Mouse (Mus musculus): Measurements from ENCODE around the gene Ttc27. TPM values are rescaled to one million over a fixed set of nuclear protein-coding genes. Genes with fewer than 3 reads are reported as not detected.

Ttc27 gene
- polyA plus RNA-seq, 1 experiment, result 10.5 TPM

GRCm38 (mm10) chr17:74859298-74859697 lies 141.8 kb downstream of the Ttc27 start:
- no peaks in the 10 kb centered on the region for H3K27me3 ChIP-seq (ENCODE audit: control insufficient read depth, insufficient read depth, low read length)
- H3K27ac ChIP-seq (ENCODE audit: control insufficient read depth, insufficient read depth, low read depth, low read length), result no peak overlapping the region
- H3K36me3 ChIP-seq (ENCODE audit: control insufficient read depth, insufficient read depth, low read length), result no peaks in the 10 kb centered on the region
- H3K4me1 ChIP-seq (ENCODE audit: control insufficient read depth, insufficient read depth, low read length), result peaks cover 4% of the 10 kb centered on the region
- TF ChIP-seq CTCF (IDR thresholded peaks at IDR 0.05; ENCODE audit: control insufficient read depth, insufficient read depth, insufficient replicate concordance, low read depth, low read length), result no peak
- H3K4me3 ChIP-seq (ENCODE audit: control insufficient read depth, low read depth, low read length), result no peak overlapping the region

- no peaks in the 10 kb centered on the region for H3K27me3 ChIP-seq (ENCODE audit: control insufficient read depth, insufficient read depth, low read length)
- no peaks in the 10 kb centered on the region for H3K36me3 ChIP-seq (ENCODE audit: control insufficient read depth, insufficient read depth, low read length)
- no peak overlapping the region for H3K4me3 ChIP-seq (ENCODE audit: control insufficient read depth, low read depth, low read length)
- H3K4me1 ChIP-seq (ENCODE audit: control insufficient read depth, insufficient read depth, low read length), result peaks cover 4% of the 10 kb centered on the region
- TF ChIP-seq CTCF (IDR thresholded peaks at IDR 0.05; ENCODE audit: control insufficient read depth, insufficient read depth, insufficient replicate concordance, low read depth, low read length) (no peak), POLR2A (IDR thresholded peaks at IDR 0.05; ENCODE audit: control insufficient read depth, low read depth, low read length) (no peak)
- no peak overlapping the region for H3K27ac ChIP-seq (ENCODE audit: control insufficient read depth, insufficient read depth, low read depth, low read length)
Measured at GRCm38 (mm10) chr17:74860180-74860993, 142.9 kb downstream of the Ttc27 start.

GRCm38 (mm10) chr17:74863845-74864244 lies 146.3 kb downstream of the Ttc27 start:
- H3K27me3 ChIP-seq (ENCODE audit: control insufficient read depth, insufficient read depth, low read length), result no peaks in the 10 kb centered on the region
- H3K4me3 ChIP-seq (ENCODE audit: control insufficient read depth, low read depth, low read length), result no peak overlapping the region
- no peaks in the 10 kb centered on the region for H3K36me3 ChIP-seq (ENCODE audit: control insufficient read depth, insufficient read depth, low read length)
- no peak overlapping the region for H3K27ac ChIP-seq (ENCODE audit: control insufficient read depth, insufficient read depth, low read depth, low read length)
- peaks cover 4% of the 10 kb centered on the region for H3K4me1 ChIP-seq (ENCODE audit: control insufficient read depth, insufficient read depth, low read length)
- TF ChIP-seq POLR2A (IDR thresholded peaks at IDR 0.05; ENCODE audit: control insufficient read depth, low read depth, low read length) (no peak), CTCF (IDR thresholded peaks at IDR 0.05; ENCODE audit: control insufficient read depth, insufficient read depth, insufficient replicate concordance, low read depth, low read length) (no peak)

GRCm38 (mm10) chr17:74864790-74865548 lies 147.4 kb downstream of the Ttc27 start:
- Histone ChIP-seq H3K4me1 (ENCODE audit: control insufficient read depth, insufficient read depth, low read length) (peaks cover 4% of the 10 kb centered on the region), H3K36me3 (ENCODE audit: control insufficient read depth, insufficient read depth, low read length) (no peaks in the 10 kb centered on the region)

GRCm38 (mm10) chr17:74865694-74866564 lies 148.4 kb downstream of the Ttc27 start:
- Histone ChIP-seq H3K27ac (ENCODE audit: control insufficient read depth, insufficient read depth, low read depth, low read length) (no peak overlapping the region), H3K36me3 (ENCODE audit: control insufficient read depth, insufficient read depth, low read length) (no peaks in the 10 kb centered on the region), H3K4me3 (ENCODE audit: control insufficient read depth, low read depth, low read length) (no peak overlapping the region), H3K27me3 (ENCODE audit: control insufficient read depth, insufficient read depth, low read length) (no peaks in the 10 kb centered on the region), H3K4me1 (ENCODE audit: control insufficient read depth, insufficient read depth, low read length) (no peaks in the 10 kb centered on the region)
- TF ChIP-seq CTCF (IDR thresholded peaks at IDR 0.05; ENCODE audit: control insufficient read depth, insufficient read depth, insufficient replicate concordance, low read depth, low read length), result no peak
- TF ChIP-seq POLR2A (IDR thresholded peaks at IDR 0.05; ENCODE audit: control insufficient read depth, low read depth, low read length), result no peak

More at GRCm38 (mm10) chr17:74864790-74865548, 147.4 kb downstream of the Ttc27 start:
- TF ChIP-seq CTCF (IDR thresholded peaks at IDR 0.05; ENCODE audit: control insufficient read depth, insufficient read depth, insufficient replicate concordance, low read depth, low read length) (no peak), POLR2A (IDR thresholded peaks at IDR 0.05; ENCODE audit: control insufficient read depth, low read depth, low read length) (no peak)
- no peak overlapping the region for H3K4me3 ChIP-seq (ENCODE audit: control insufficient read depth, low read depth, low read length)
- no peak overlapping the region for H3K27ac ChIP-seq (ENCODE audit: control insufficient read depth, insufficient read depth, low read depth, low read length)
- H3K27me3 ChIP-seq (ENCODE audit: control insufficient read depth, insufficient read depth, low read length), result no peaks in the 10 kb centered on the region

- Histone ChIP-seq H3K36me3 (ENCODE audit: control insufficient read depth, insufficient read depth, low read length) (no peaks in the 10 kb centered on the region), H3K27ac (ENCODE audit: control insufficient read depth, insufficient read depth, low read depth, low read length) (no peak overlapping the region), H3K4me3 (ENCODE audit: control insufficient read depth, low read depth, low read length) (no peak overlapping the region), H3K27me3 (ENCODE audit: control insufficient read depth, insufficient read depth, low read length) (no peaks in the 10 kb centered on the region), H3K4me1 (ENCODE audit: control insufficient read depth, insufficient read depth, low read length) (no peaks in the 10 kb centered on the region)
- TF ChIP-seq POLR2A (IDR thresholded peaks at IDR 0.05; ENCODE audit: control insufficient read depth, low read depth, low read length) (no peak), CTCF (IDR thresholded peaks at IDR 0.05; ENCODE audit: control insufficient read depth, insufficient read depth, insufficient replicate concordance, low read depth, low read length) (no peak)
Measured at GRCm38 (mm10) chr17:74866565-74867507, 149.3 kb downstream of the Ttc27 start.

All from testis, adult 2 months (tissue).